Mouse (Mus musculus): Measurements from ENCODE around the gene Olfr157. TPM values are rescaled to one million over a fixed set of nuclear protein-coding genes. Genes with fewer than 3 reads are reported as not detected.
"Not testable (repeated sequence)": the region's sequence is repeated elsewhere in the genome, so short reads cannot be mapped to it uniquely, and the experiment has no call there.

Gene Olfr157
- total RNA-seq, 2 experiments from 2014 or later = not detected

DNA sequence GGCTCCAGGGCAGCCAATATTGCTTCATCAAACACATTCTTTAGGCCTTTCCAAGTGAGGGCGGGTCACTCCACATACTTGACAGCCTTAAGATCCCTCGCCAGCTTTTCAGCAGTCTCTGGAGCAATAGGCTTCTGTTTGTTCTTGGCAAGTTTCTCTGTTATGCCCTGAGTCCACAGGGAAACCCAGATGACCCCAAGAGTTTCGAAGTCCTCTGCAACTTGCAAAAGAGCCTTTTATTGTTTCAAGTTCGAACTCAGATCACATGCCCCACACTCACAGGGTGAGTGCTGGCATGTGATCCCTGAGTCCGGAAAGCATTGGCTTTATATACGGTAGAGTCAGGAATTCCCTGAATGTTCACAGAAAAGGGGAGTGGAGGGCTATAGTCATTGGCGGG is 41.1 kb downstream of the Olfr157 start:
- DNase-seq (ENCODE audit: low spot score in 2 of 2) = no peak

DNA sequence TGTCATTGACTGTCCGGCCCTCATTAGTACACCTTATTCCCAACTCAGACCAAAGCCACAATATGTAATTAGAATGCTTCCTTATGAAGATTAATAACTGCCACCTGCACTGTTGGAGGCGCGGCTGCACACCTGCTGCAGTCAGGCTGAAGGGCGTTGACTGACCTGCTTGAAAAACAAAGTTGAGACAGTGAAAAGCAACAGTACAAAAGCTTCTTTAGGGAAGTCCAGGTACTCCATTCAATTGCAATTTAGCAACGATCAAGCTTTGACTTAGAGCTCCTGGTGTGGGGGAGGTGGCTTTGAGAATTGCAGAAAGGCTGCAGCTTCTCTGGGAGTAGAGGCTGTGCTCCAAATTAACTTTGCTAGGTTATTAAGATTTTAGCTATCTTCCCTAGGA is 44.2 kb downstream of the Olfr157 start:
- not testable (repeated sequence) for DNase-seq (ENCODE audit: low spot score in 2 of 2)

DNA sequence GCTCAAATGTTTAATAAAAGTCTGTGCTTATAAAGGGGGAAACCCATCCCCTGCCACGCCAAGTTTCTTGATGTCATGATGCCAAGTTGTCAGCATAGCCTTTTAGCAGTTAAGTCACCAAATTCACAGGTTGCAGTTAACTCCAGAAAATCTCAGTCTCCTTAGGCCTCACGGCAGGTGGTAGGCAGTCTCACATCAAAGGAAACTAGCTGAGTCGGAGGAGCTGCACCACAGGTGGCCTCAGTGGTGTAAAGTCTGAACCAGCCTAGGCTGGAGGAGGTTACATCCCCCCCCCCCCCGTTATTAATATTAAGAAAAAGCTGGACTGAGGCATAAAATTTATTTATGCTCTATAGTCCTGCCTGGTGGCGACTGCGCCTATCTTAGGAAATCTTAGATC is 44.7 kb downstream of the Olfr157 start:
- no peak for DNase-seq (ENCODE audit: low spot score in 2 of 2)

Other genes starting within 250 kb of the Olfr157 start
- gene Npr2, start 208.3 kb downstream of the Olfr157 start, total RNA-seq (2021) = 10 to 100 TPM; 24.9 to 42.4 TPM
- under 1 TPM; 0.53 to 0.54 TPM for gene Spag8, start 186.6 kb downstream of the Olfr157 start, total RNA-seq (2021)
- 100 to 1,000 TPM in 1 of 2 experiments, 10 to 100 TPM in 1; 79.2 to 121 TPM for gene Hint2, start 183.7 kb downstream of the Olfr157 start, total RNA-seq (2021)
- gene Tmem8b, start 171.2 kb downstream of the Olfr157 start, total RNA-seq (2021) = 1 to 10 TPM; 5.2 to 7.5 TPM
- gene Fam221b, start 171.1 kb downstream of the Olfr157 start, total RNA-seq (2021) = under 1 TPM; 0.19 to 0.40 TPM
- not detected for gene Olfr70, start 139.4 kb downstream of the Olfr157 start, total RNA-seq (2021)
- gene Olfr71, start 129.9 kb downstream of the Olfr157 start, total RNA-seq (2021) = not detected
- 1 to 10 TPM; 2.4 to 6.4 TPM for gene Hrct1, start 113.0 kb downstream of the Olfr157 start, total RNA-seq (2021)
- gene Spaar, start 110.2 kb downstream of the Olfr157 start, total RNA-seq (2021) = 1 to 10 TPM; 1.6 to 2.3 TPM
- gene Olfr159, start 69.2 kb downstream of the Olfr157 start, total RNA-seq (2021) = not detected
- gene Olfr156, start 16.3 kb downstream of the Olfr157 start, total RNA-seq (2021) = not detected
- gene Olfr155, start 11.4 kb upstream of the Olfr157 start, total RNA-seq (2021) = not detected
- gene Reck, start 35.3 kb upstream of the Olfr157 start, total RNA-seq (2021) = 10 to 100 TPM; 17.4 to 22.0 TPM
- 1 to 10 TPM; 3.5 to 6.4 TPM for gene Glipr2, start 117.2 kb upstream of the Olfr157 start, total RNA-seq (2021)
- not detected for gene Ccin, start 143.3 kb upstream of the Olfr157 start, total RNA-seq (2021)
- gene Clta, start 164.3 kb upstream of the Olfr157 start, total RNA-seq (2021) = 100 to 1,000 TPM; 169 to 180 TPM
- gene Gne, start 244.0 kb upstream of the Olfr157 start, total RNA-seq (2021) = 10 to 100 TPM; 30.1 to 35.3 TPM